Mouse (Mus musculus): Measurements from ENCODE around the gene Arl2. TPM values are rescaled to one million over a fixed set of nuclear protein-coding genes. Genes with fewer than 3 reads are reported as not detected.
"Not testable (repeated sequence)": the region's sequence is repeated elsewhere in the genome, so short reads cannot be mapped to it uniquely, and the experiment has no call there.

Gene Arl2
- polyA plus RNA-seq, 1 experiment from 2014 or later, result 90.2 TPM

- 86% methylated on average over 7 of the region's 7 CpGs for WGBS
- no peak for ATAC-seq
Observed at GRCm38 (mm10) chr19:6132171-6132827, 9.0 kb downstream of the Arl2 start.

GRCm38 (mm10) chr19:6130414-6131128 is 10.8 kb downstream of the Arl2 start:
- H3K4me3 ChIP-seq (ENCODE audit: low read depth, low read length); ATAC-seq; H3K27ac ChIP-seq (ENCODE audit: low read depth, low read length); H3K9me3 ChIP-seq (replicated peaks; ENCODE audit: control insufficient read depth, low read length); H3K9ac ChIP-seq (ENCODE audit: low read length); H3K4me2 ChIP-seq (ENCODE audit: low read length); H3K4me1 ChIP-seq (ENCODE audit: control insufficient read depth, insufficient read depth, low read length); H3K27me3 ChIP-seq (replicated peaks; ENCODE audit: control insufficient read depth, insufficient read depth, low read length); DNase-seq (ENCODE audit: low spot score): not testable (repeated sequence)
- 81% methylated on average over 7 of the region's 7 CpGs for WGBS
- H3K36me3 ChIP-seq (ENCODE audit: control insufficient read depth, insufficient read depth, low read length), result peaks cover 10% of the 10 kb centered on the region

More at GRCm38 (mm10) chr19:6132171-6132827, 9.0 kb downstream of the Arl2 start:
- Histone ChIP-seq H3K4me3 (ENCODE audit: low read depth, low read length) (no peak overlapping the region), H3K9me3 (replicated peaks; ENCODE audit: control insufficient read depth, low read length) (no peaks in the 10 kb centered on the region), H3K36me3 (ENCODE audit: control insufficient read depth, insufficient read depth, low read length) (peaks cover 27% of the 10 kb centered on the region), H3K4me2 (ENCODE audit: low read length) (no peak overlapping the region), H3K4me1 (ENCODE audit: control insufficient read depth, insufficient read depth, low read length) (peaks cover 3% of the 10 kb centered on the region; the same call in 1 of the 2 replicates), H3K27ac (ENCODE audit: low read depth, low read length) (no peak overlapping the region), H3K9ac (ENCODE audit: low read length) (no peak overlapping the region), H3K27me3 (replicated peaks; ENCODE audit: control insufficient read depth, insufficient read depth, low read length) (no peaks in the 10 kb centered on the region)
- no peak for DNase-seq (ENCODE audit: low spot score)

GRCm38 (mm10) chr19:6127760-6128341 is 13.5 kb downstream of the Arl2 start, which contains the start of gene Snx15:
Snx15 (minus strand) TSS chr19:6128304.
- no peaks in the 10 kb centered on the region for H3K9me3 ChIP-seq (replicated peaks; ENCODE audit: control insufficient read depth, low read length)
- WGBS, result under 1% methylated on average over 32 of the region's 32 CpGs
- peaks cover 3% of the 10 kb centered on the region; the same call in 1 of the 2 replicates for H3K4me1 ChIP-seq (ENCODE audit: control insufficient read depth, insufficient read depth, low read length)
- peak within 1 kb of the TSS; percentile 46 for H3K4me3 ChIP-seq (ENCODE audit: low read depth, low read length)
- H3K27me3 ChIP-seq (replicated peaks; ENCODE audit: control insufficient read depth, insufficient read depth, low read length), result no peaks in the 10 kb centered on the region
- H3K9ac ChIP-seq (ENCODE audit: low read length), result peak within 1 kb of the TSS; percentile 70
- DNase-seq (ENCODE audit: low spot score) (peak; percentile 97), ATAC-seq (peak; percentile 96)
- peak within 1 kb of the TSS; percentile 84 for H3K27ac ChIP-seq (ENCODE audit: low read depth, low read length)
- H3K4me2 ChIP-seq (ENCODE audit: low read length), result peak within 1 kb of the TSS; percentile 63
- H3K36me3 ChIP-seq (ENCODE audit: control insufficient read depth, insufficient read depth, low read length), result 0 out of 2 replicates have a peak, but pooled peaks cover 5% of the 10 kb centered on the region

GRCm38 (mm10) chr19:6126789-6127580 is 14.4 kb downstream of the Arl2 start:
- H3K27me3 ChIP-seq (replicated peaks; ENCODE audit: control insufficient read depth, insufficient read depth, low read length), result no peaks in the 10 kb centered on the region
- H3K27ac ChIP-seq (ENCODE audit: low read depth, low read length), result no peak overlapping the region
- ATAC-seq, result no peak
- peaks cover 3% of the 10 kb centered on the region; the same call in 1 of the 2 replicates for H3K4me1 ChIP-seq (ENCODE audit: control insufficient read depth, insufficient read depth, low read length)
- DNase-seq (ENCODE audit: low spot score), result no peak
- 0 out of 2 replicates have a peak, but pooled peaks cover 5% of the 10 kb centered on the region for H3K36me3 ChIP-seq (ENCODE audit: control insufficient read depth, insufficient read depth, low read length)
- H3K9me3 ChIP-seq (replicated peaks; ENCODE audit: control insufficient read depth, low read length), result no peaks in the 10 kb centered on the region
- peak overlapping the region; percentile 63 for H3K4me2 ChIP-seq (ENCODE audit: low read length)
- 75% methylated on average over 10 of the region's 10 CpGs for WGBS
- H3K4me3 ChIP-seq (ENCODE audit: low read depth, low read length), result peak overlapping the region; percentile 46
- H3K9ac ChIP-seq (ENCODE audit: low read length), result peak overlapping the region; percentile 70; the same call in 1 of the 2 replicates

GRCm38 (mm10) chr19:6126289-6126688 is 15.1 kb downstream of the Arl2 start:
- no peaks in the 10 kb centered on the region for H3K9me3 ChIP-seq (replicated peaks; ENCODE audit: control insufficient read depth, low read length)
- no peak overlapping the region for H3K4me3 ChIP-seq (ENCODE audit: low read depth, low read length)
- H3K4me1 ChIP-seq (ENCODE audit: control insufficient read depth, insufficient read depth, low read length), result peaks cover 3% of the 10 kb centered on the region; the same call in 1 of the 2 replicates
- DNase-seq (ENCODE audit: low spot score), result peak; percentile 57
- no peak overlapping the region for H3K4me2 ChIP-seq (ENCODE audit: low read length)
- H3K27me3 ChIP-seq (replicated peaks; ENCODE audit: control insufficient read depth, insufficient read depth, low read length), result no peaks in the 10 kb centered on the region
- WGBS, result 28% methylated on average over 4 of the region's 4 CpGs
- H3K9ac ChIP-seq (ENCODE audit: low read length), result no peak overlapping the region
- ATAC-seq, result no peak
- 0 out of 2 replicates have a peak, but pooled peaks cover 5% of the 10 kb centered on the region for H3K36me3 ChIP-seq (ENCODE audit: control insufficient read depth, insufficient read depth, low read length)
- no peak overlapping the region for H3K27ac ChIP-seq (ENCODE audit: low read depth, low read length)

- H3K27ac ChIP-seq (ENCODE audit: low read depth, low read length), result no peak overlapping the region
- H3K4me3 ChIP-seq (ENCODE audit: low read depth, low read length), result no peak overlapping the region
- DNase-seq (ENCODE audit: low spot score), result no peak
- WGBS, result 73% methylated on average over 2 of the region's 2 CpGs
- H3K4me2 ChIP-seq (ENCODE audit: low read length), result no peak overlapping the region
- 0 out of 2 replicates have a peak, but pooled peaks cover 5% of the 10 kb centered on the region for H3K36me3 ChIP-seq (ENCODE audit: control insufficient read depth, insufficient read depth, low read length)
- ATAC-seq, result no peak
- no peaks in the 10 kb centered on the region for H3K27me3 ChIP-seq (replicated peaks; ENCODE audit: control insufficient read depth, insufficient read depth, low read length)
- no peaks in the 10 kb centered on the region for H3K9me3 ChIP-seq (replicated peaks; ENCODE audit: control insufficient read depth, low read length)
- H3K4me1 ChIP-seq (ENCODE audit: control insufficient read depth, insufficient read depth, low read length), result peaks cover 3% of the 10 kb centered on the region; the same call in 1 of the 2 replicates
- no peak overlapping the region for H3K9ac ChIP-seq (ENCODE audit: low read length)
Observed at GRCm38 (mm10) chr19:6124898-6125297, 16.4 kb downstream of the Arl2 start.

- Histone ChIP-seq H3K36me3 (ENCODE audit: control insufficient read depth, insufficient read depth, low read length) (0 out of 2 replicates have a peak, but pooled peaks cover 5% of the 10 kb centered on the region), H3K4me2 (ENCODE audit: low read length) (no peak overlapping the region), H3K4me1 (ENCODE audit: control insufficient read depth, insufficient read depth, low read length) (peaks cover 5% of the 10 kb centered on the region; the same call in 1 of the 2 replicates), H3K4me3 (ENCODE audit: low read depth, low read length) (no peak overlapping the region), H3K27ac (ENCODE audit: low read depth, low read length) (peak overlapping the region; percentile 27; the same call in 1 of the 2 replicates), H3K27me3 (replicated peaks; ENCODE audit: control insufficient read depth, insufficient read depth, low read length) (no peaks in the 10 kb centered on the region), H3K9ac (ENCODE audit: low read length) (no peak overlapping the region), H3K9me3 (replicated peaks; ENCODE audit: control insufficient read depth, low read length) (no peaks in the 10 kb centered on the region)
- DNase-seq (ENCODE audit: low spot score), result peak; percentile 35
- WGBS, result 68% methylated on average over 8 of the region's 8 CpGs
- no peak for ATAC-seq
Observed at GRCm38 (mm10) chr19:6123330-6123729, 18.0 kb downstream of the Arl2 start.

GRCm38 (mm10) chr19:6121761-6122160 is 19.6 kb downstream of the Arl2 start:
- ATAC-seq (no peak), DNase-seq (ENCODE audit: low spot score) (no peak)
- no peak overlapping the region for H3K9ac ChIP-seq (ENCODE audit: low read length)
- no peak overlapping the region for H3K4me2 ChIP-seq (ENCODE audit: low read length)
- H3K4me1 ChIP-seq (ENCODE audit: control insufficient read depth, insufficient read depth, low read length), result peaks cover 12% of the 10 kb centered on the region
- WGBS, result 31% methylated on average over 19 of the region's 19 CpGs
- no peaks in the 10 kb centered on the region for H3K9me3 ChIP-seq (replicated peaks; ENCODE audit: control insufficient read depth, low read length)
- no peak overlapping the region for H3K4me3 ChIP-seq (ENCODE audit: low read depth, low read length)
- H3K36me3 ChIP-seq (ENCODE audit: control insufficient read depth, insufficient read depth, low read length), result 0 out of 2 replicates have a peak, but pooled peaks cover 5% of the 10 kb centered on the region
- no peak overlapping the region for H3K27ac ChIP-seq (ENCODE audit: low read depth, low read length)
- H3K27me3 ChIP-seq (replicated peaks; ENCODE audit: control insufficient read depth, insufficient read depth, low read length), result no peaks in the 10 kb centered on the region
